Comparison of ENCODE assay signal across 21 mouse cellular contexts in the genomic region with DNA sequence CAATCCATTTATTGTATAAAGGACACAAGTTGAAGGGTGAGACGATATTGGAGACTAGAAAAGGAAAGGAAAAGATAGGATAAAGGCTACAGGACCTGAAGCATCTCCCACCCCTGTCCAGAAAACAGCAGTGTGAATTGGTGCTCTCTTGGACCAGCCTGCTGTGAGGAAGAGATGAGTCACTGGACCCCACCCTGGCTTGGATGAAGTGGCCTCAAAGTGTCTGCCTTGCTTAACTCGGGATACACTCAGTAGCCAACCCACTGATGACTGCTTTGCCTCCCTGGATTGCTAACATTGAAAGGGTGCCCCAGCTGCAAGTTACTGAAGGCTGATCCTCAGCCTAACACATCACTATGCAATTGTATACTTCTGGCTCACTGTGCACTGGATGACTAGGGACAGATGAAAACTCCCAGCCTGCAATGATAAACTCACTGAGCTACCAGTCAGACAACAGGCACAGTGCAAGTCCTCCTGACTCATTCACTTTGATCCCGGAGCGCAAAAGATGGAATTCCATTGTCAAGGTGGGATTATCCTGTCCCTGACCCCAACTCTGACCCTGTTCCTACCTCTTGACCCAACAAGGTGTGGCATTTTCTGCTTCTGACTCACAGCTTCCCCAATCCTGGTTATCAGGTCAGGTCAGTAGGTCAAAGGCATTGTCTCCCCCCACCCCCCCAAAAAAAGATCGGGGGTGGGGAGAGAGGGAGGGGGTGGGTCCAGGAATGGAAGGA. TPM values are rescaled to one million over a fixed set of nuclear protein-coding genes. Genes with fewer than 3 reads are reported as not detected.
DNase-seq lines count a peak whose midpoint lies in the region; ATAC-seq lines count a peak whose summit lies in the region.
"Had no signal": no experiment of that assay in that cellular context is flagged by ENCODE, and none has a peak within 500 bp of the region (broad histone marks: within the 10 kb centered on the region; RNA-seq: fewer than 3 reads in every experiment).

No protein-coding gene starts in this region.

- 53% methylated on average over 5 of the region's 5 CpGs for whole genome bisulfite sequencing in heart, embryonic 10.5 days
- WGBS in midbrain, embryonic 13.5 days: 55% methylated on average over 5 of the region's 5 CpGs
- 80% methylated on average over 5 of the region's 5 CpGs for WGBS in kidney, embryonic 16.5 days

- ATAC-seq in megakaryocyte progenitor cell, adult 5-6 weeks (replicated peaks; ENCODE audit: poor library complexity): 0 out of 2 replicates have a peak, but pooled peaks have one; percentile 30
- ATAC-seq in midbrain, embryonic 13.5 days: no peak
- no peak for ATAC-seq in kidney, embryonic 16.5 days (ENCODE audit: low FRiP score, low TSS enrichment)
- ATAC-seq: liver, postnatal 0 days; midbrain, embryonic 16.5 days had no signal

- H3K27ac ChIP-seq in heart, embryonic 10.5 days: no peak overlapping the region
- H3K27ac ChIP-seq in midbrain, embryonic 13.5 days: no peak overlapping the region
- no peak overlapping the region for H3K27ac ChIP-seq in kidney, embryonic 16.5 days (ENCODE audit: low read length)
- H3K27ac ChIP-seq: layer of hippocampus, adult 2 months; limb, embryonic 10.5 days; stomach, embryonic 15.5 days had no signal

- H3K9ac ChIP-seq in midbrain, embryonic 13.5 days (replicated peaks): no peak overlapping the region
- no peak overlapping the region for H3K9ac ChIP-seq in kidney, embryonic 16.5 days (replicated peaks; ENCODE audit: low read length)
- H3K9ac ChIP-seq: liver, postnatal 0 days; stomach, embryonic 15.5 days had no signal

- H3K27me3 ChIP-seq in heart, embryonic 10.5 days (ENCODE audit: insufficient read depth, poor library complexity, severe bottlenecking): no peaks in the 10 kb centered on the region
- no peaks in the 10 kb centered on the region for H3K27me3 ChIP-seq in midbrain, embryonic 13.5 days
- H3K27me3 ChIP-seq in kidney, embryonic 16.5 days (ENCODE audit: insufficient read depth, low read length): no peaks in the 10 kb centered on the region
- H3K27me3 ChIP-seq: CH12.LX; stomach, embryonic 15.5 days had no signal

- H3K36me3 ChIP-seq in heart, embryonic 10.5 days: no peaks in the 10 kb centered on the region
- no peaks in the 10 kb centered on the region for H3K36me3 ChIP-seq in midbrain, embryonic 13.5 days
- no peaks in the 10 kb centered on the region for H3K36me3 ChIP-seq in kidney, embryonic 16.5 days (ENCODE audit: insufficient read depth, low read length)
- H3K36me3 ChIP-seq: stomach, embryonic 15.5 days had no signal

- H3K9me3 ChIP-seq in heart, embryonic 10.5 days: no peaks in the 10 kb centered on the region
- H3K9me3 ChIP-seq in midbrain, embryonic 13.5 days: no peaks in the 10 kb centered on the region
- no peaks in the 10 kb centered on the region for H3K9me3 ChIP-seq in kidney, embryonic 16.5 days (ENCODE audit: low read length)
- H3K9me3 ChIP-seq: limb, embryonic 10.5 days; stomach, embryonic 15.5 days had no signal

- peaks cover 24% of the 10 kb centered on the region for H3K4me1 ChIP-seq in heart, embryonic 10.5 days
- 0 out of 2 replicates have a peak, but pooled peaks cover 4% of the 10 kb centered on the region for H3K4me1 ChIP-seq in midbrain, embryonic 13.5 days (replicated peaks)
- H3K4me1 ChIP-seq in kidney, embryonic 16.5 days (ENCODE audit: insufficient read depth, low read length): peaks cover 3% of the 10 kb centered on the region; the same call in 1 of the 2 replicates
- H3K4me1 ChIP-seq: stomach, embryonic 15.5 days had no signal

- H3K4me2 ChIP-seq in midbrain, embryonic 13.5 days (replicated peaks): no peak overlapping the region
- no peak overlapping the region for H3K4me2 ChIP-seq in kidney, embryonic 16.5 days (replicated peaks; ENCODE audit: low read depth, low read length)
- H3K4me2 ChIP-seq: stomach, embryonic 15.5 days had no signal

- intact Hi-C loops in heart, postnatal 14 days (cut with DNase I): no loop called here

- no peak overlapping the region for H3K4me3 ChIP-seq in heart, embryonic 10.5 days
- H3K4me3 ChIP-seq in midbrain, embryonic 13.5 days (replicated peaks): no peak overlapping the region
- H3K4me3 ChIP-seq in kidney, embryonic 16.5 days (ENCODE audit: low read length): no peak overlapping the region
- H3K4me3 ChIP-seq: layer of hippocampus, adult 2 months; limb, embryonic 10.5 days; stomach, embryonic 15.5 days had no signal

- DNase-seq in adrenal gland, adult (ENCODE audit: inconsistent age in 2 of 2, low spot score in 1 of 2): peak; percentile 16 to 47
- no peak for DNase-seq in adrenal gland, adult 8-10 months
- peak; percentile 69 for DNase-seq in heart, embryonic 10.5 days (ENCODE audit: low spot score)
- no peak for DNase-seq in heart, postnatal 14 days
- DNase-seq in ES-CJ7 (ENCODE audit: low read depth, low spot score): peak; percentile 70
- DNase-seq: cerebellum, adult 11-12 months; cerebellum, postnatal 25 days; embryo, embryonic 11 days; kidney, adult 2 months; kidney, postnatal 14 days; liver, postnatal 0 days; right cerebral cortex, postnatal 25 days; thymus, postnatal 14 days had no signal

RNA-seq across cellular contexts. Expression of gene Cdv3, which starts 6.8 kb away (rescaled TPM):
- total RNA-seq in adrenal gland, adult 8-10 months (2022): 100 to 1,000 TPM; 105 to 240 (median 171) TPM
- polyA plus RNA-seq in heart, embryonic 10.5 days (2016; fragmentation: Nextera tagmentation; extraction: Ambion mirVana): 116 and 128 TPM in 2 replicates
- total RNA-seq in heart, postnatal 14 days (2021): 10 to 100 TPM; 85.5 to 99.8 TPM
- 110 and 111 TPM in 2 replicates for total RNA-seq in megakaryocyte progenitor cell, adult 5-6 weeks (2015)
- 154 and 193 TPM in 2 replicates for total RNA-seq in megakaryocyte progenitor cell, adult 5-6 weeks (2017)
- polyA plus RNA-seq in midbrain, embryonic 13.5 days (2015; fragmentation: Nextera tagmentation; extraction: Ambion mirVana): 85.2 and 105 TPM in 2 replicates
- 102 and 106 TPM in 2 replicates for polyA plus RNA-seq in kidney, embryonic 16.5 days (2015; fragmentation: Nextera tagmentation; extraction: Ambion mirVana)

Comparison
In these comparisons a context has a peak if more than half of its experiments do, and no peak if none do; other contexts are left out.
1. DNase-seq: peak in adrenal gland, adult (2 of 2), heart, embryonic 10.5 days (single experiment) and ES-CJ7 (single experiment); none in adrenal gland, adult 8-10 months (single experiment) and heart, postnatal 14 days (0 of 2).